Mouse (Mus musculus): ENCODE data around the gene Gck. TPM values are rescaled to one million over a fixed set of nuclear protein-coding genes. Genes with fewer than 3 reads are reported as not detected.
A peak's percentile ranks its signal among the peaks of the same experiment; 100 is the strongest.

Gck gene
- polyA plus RNA-seq, 1 experiment from 2014 or later, result 7.7 TPM

DNA sequence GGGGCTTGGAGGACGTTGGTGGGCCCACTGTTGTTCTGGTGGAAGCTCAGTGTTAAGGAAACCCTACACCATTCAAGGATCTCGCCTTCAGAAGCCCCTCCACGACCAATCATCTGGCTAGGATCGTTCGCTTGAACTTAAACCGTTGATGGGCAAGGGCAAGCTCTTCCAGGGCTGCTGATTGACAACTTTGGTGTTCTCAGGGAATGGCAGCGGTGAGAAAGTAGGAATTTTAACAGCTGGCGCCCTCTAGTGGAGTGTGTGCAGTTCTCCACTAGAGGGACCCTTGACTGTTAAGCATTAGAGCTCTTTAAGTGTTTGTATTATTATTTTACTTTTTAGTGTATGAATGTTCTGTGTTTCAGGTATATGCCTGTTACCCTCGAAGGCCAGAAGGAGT, 63.7 kb downstream of the Gck start:
- Histone ChIP-seq H3K27me3 (no peaks in the 10 kb centered on the region), H3K36me3 (no peaks in the 10 kb centered on the region), H3K27ac (replicated peaks) (no peak overlapping the region; the same call in 1 of the 2 replicates), H3K4me3 (no peak overlapping the region), H3K9ac (replicated peaks) (no peak overlapping the region), H3K9me3 (no peaks in the 10 kb centered on the region), H3K4me1 (0 out of 2 replicates have a peak, but pooled peaks cover 14% of the 10 kb centered on the region), H3K4me2 (replicated peaks) (no peak overlapping the region)
- 16% methylated on average over 9 of the region's 9 CpGs for WGBS
- 0 out of 2 replicates have a peak, but pooled peaks have one; percentile 49 for ATAC-seq (replicated peaks)

DNA sequence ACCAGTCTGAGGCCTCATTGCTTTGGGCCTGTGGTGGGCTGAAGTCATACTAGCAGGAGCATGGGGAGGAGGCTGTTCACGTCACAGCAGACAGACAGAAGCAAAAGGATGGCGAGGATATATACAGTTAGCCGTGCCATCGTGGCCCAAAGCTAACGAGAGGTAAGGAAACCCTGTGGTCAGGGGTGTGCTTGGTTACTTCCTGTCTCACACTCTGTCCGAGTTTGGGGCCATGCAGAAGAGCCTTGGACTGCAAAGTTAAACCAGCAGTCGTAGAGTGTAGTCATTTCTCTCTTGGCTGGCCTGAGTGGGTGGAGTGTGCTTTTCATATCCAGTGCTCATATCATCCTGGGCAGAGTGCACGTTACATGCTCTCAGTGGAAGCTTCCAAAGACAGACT, 67.4 kb downstream of the Gck start:
- H3K27me3 ChIP-seq, result no peaks in the 10 kb centered on the region
- 84% methylated on average over 8 of the region's 8 CpGs for WGBS
- H3K9me3 ChIP-seq, result no peaks in the 10 kb centered on the region
- no peaks in the 10 kb centered on the region for H3K36me3 ChIP-seq
- no peak for ATAC-seq (replicated peaks)
- no peak overlapping the region for H3K4me2 ChIP-seq (replicated peaks)
- H3K4me1 ChIP-seq, result peaks cover 22% of the 10 kb centered on the region
- no peak overlapping the region for H3K27ac ChIP-seq (replicated peaks)
- H3K9ac ChIP-seq (replicated peaks), result no peak overlapping the region
- H3K4me3 ChIP-seq, result no peak overlapping the region

DNA sequence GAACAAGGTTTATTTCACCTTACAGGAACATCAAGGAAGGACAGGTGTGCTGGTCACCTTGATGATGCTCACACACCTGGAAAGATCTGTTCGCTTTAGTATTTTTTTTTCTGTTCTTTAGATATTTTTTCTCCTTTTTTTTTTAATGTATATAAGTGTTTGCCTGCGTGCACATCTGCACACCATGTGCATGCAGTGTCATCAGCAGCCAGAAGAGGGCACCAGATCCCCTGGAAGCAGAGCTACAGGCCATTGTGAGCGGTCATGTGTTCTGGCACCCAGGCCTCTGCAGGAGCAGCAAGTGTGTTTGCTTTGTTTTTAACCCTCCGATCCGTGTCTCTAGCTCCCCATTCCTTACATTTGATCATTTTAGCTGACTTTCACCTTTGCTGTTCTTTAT, 70.0 kb downstream of the Gck start:
- ATAC-seq (replicated peaks), result no peak
- Histone ChIP-seq H3K9ac (replicated peaks) (no peak overlapping the region), H3K4me3 (no peak overlapping the region), H3K4me1 (peaks cover 25% of the 10 kb centered on the region), H3K27me3 (no peaks in the 10 kb centered on the region), H3K4me2 (replicated peaks) (no peak overlapping the region), H3K9me3 (no peaks in the 10 kb centered on the region), H3K27ac (replicated peaks) (no peak overlapping the region), H3K36me3 (0 out of 2 replicates have a peak, but pooled peaks cover 3% of the 10 kb centered on the region)
- 49% methylated on average over 5 of the region's 5 CpGs for WGBS

DNA sequence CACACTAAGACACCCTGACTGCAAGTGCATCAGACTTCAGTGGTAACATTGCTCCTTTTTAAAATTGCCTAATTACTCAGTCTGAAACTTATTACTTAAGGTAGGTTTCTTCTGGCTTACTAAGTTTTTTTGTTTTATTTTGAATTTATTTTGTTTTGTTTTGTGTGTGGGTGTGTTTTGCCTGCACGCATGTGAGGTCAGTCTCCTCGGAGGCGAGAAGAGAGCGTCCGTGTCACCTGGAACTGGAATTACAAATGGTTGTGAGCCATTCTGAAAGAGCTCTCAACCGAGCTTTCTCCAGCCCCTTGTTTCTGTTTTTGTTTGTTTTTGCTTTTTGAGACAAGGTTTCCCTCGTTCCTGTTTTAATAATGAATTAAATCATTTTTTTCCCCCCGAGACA, 71.2 kb downstream of the Gck start:
- peak overlapping the region; percentile 78 for H3K4me3 ChIP-seq
- peaks cover 10% of the 10 kb centered on the region; the same call in 1 of the 2 replicates for H3K36me3 ChIP-seq
- peaks cover 25% of the 10 kb centered on the region for H3K4me1 ChIP-seq
- H3K9ac ChIP-seq (replicated peaks), result peak overlapping the region; percentile 60
- WGBS, result 37% methylated on average over 8 of the region's 8 CpGs
- no peak for ATAC-seq (replicated peaks)
- H3K27me3 ChIP-seq, result no peaks in the 10 kb centered on the region
- H3K9me3 ChIP-seq, result no peaks in the 10 kb centered on the region
- H3K27ac ChIP-seq (replicated peaks), result peak overlapping the region; percentile 85
- H3K4me2 ChIP-seq (replicated peaks), result peak overlapping the region; percentile 63

DNA sequence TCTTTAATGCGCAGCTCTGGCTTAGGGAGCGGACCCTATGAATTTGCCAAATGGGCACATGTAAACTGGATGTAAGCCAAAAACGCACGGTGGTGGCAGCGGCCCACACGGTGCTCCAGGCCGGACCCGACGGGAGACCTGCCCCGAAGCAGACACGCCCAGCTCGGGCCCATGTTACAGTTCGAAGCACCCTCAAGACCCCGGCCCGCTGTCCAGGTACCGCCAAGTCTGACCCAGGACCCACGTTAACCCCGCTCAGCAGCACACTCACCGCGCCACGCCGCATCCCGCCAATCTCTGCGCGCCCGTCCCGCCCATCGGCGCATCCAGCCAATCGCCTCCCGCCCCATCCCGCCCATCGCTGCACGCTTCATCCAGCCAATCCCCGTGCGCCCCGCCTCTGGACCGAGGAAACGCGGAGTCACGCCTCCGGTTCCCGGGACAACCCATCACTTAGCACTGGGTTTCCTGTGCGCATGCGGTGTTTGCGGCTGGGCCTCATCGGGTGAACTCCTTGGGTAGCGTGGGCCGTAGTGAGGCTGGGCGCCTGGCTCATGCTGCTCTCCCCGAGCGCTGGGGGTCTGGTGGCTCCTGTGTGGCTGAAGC, 71.9 kb downstream of the Gck start, which contains the start of gene Pold2:
Gene Pold2 (minus strand): TSS at position 372 of the 606 bp plus-strand sequence.
- Histone ChIP-seq H3K36me3 (peaks cover 10% of the 10 kb centered on the region; the same call in 1 of the 2 replicates), H3K4me1 (peaks cover 25% of the 10 kb centered on the region), H3K27ac (replicated peaks) (peak within 1 kb of the TSS; percentile 85), H3K4me2 (replicated peaks) (peak within 1 kb of the TSS; percentile 63), H3K27me3 (no peaks in the 10 kb centered on the region), H3K9me3 (no peaks in the 10 kb centered on the region), H3K9ac (replicated peaks) (peak within 1 kb of the TSS; percentile 60), H3K4me3 (peak within 1 kb of the TSS; percentile 78)
- peak; percentile 99 for ATAC-seq (replicated peaks)
- under 1% methylated on average over 52 of the region's 52 CpGs for whole genome bisulfite sequencing

DNA sequence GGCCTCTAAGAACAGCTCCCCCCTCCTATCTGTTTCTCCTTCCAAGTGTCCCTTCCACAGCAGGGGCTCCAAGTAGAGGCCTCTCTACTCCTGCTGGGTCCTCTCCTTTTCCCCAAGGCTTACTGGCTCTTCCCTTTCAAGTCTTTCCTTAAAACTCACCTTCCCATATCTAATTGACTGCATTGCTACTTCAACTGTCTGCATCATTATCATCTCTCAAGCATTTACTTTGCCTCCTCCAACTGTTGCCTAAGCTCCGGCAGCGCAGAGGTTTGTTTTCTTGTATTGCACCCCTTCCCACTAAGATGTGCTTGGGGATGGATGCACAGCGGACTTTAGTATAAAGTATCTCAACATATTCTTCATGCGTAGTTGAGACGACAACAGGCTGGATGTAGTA, 72.5 kb downstream of the Gck start:
- peak overlapping the region; percentile 78 for H3K4me3 ChIP-seq
- H3K9me3 ChIP-seq, result no peaks in the 10 kb centered on the region
- H3K36me3 ChIP-seq, result peaks cover 16% of the 10 kb centered on the region
- H3K4me2 ChIP-seq (replicated peaks), result peak overlapping the region; percentile 63
- peaks cover 25% of the 10 kb centered on the region for H3K4me1 ChIP-seq
- peak overlapping the region; percentile 59 for H3K9ac ChIP-seq (replicated peaks)
- no peak for ATAC-seq (replicated peaks)
- H3K27ac ChIP-seq (replicated peaks), result no peak overlapping the region
- WGBS, result 4% methylated on average over 5 of the region's 5 CpGs
- H3K27me3 ChIP-seq, result no peaks in the 10 kb centered on the region

DNA sequence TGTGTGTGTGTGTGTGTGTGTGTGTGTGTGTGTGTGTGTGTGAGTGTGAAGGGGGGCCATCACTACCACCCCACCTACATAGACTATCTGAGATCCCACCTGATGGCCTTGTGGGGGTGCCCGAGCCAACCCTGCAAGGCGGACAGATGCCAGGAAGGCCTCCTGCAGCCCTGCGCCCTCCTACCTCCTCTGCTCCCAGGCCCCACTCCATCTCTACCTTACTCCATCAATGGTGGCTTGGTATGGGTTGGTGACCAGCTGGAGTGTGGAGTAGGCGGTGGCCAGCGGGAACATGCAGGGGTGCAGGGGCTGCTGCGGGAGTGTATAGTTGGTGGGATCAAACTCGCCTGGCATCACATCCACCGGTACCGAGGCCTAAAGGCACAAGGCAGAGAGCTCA, 76.7 kb downstream of the Gck start:
- no peak overlapping the region for H3K27ac ChIP-seq (replicated peaks)
- no peak overlapping the region for H3K9ac ChIP-seq (replicated peaks)
- H3K27me3 ChIP-seq, result no peaks in the 10 kb centered on the region
- H3K4me1 ChIP-seq, result peaks cover 17% of the 10 kb centered on the region
- ATAC-seq (replicated peaks), result no peak
- no peak overlapping the region for H3K4me2 ChIP-seq (replicated peaks)
- H3K9me3 ChIP-seq, result no peaks in the 10 kb centered on the region
- H3K4me3 ChIP-seq, result no peak overlapping the region
- WGBS, result 97% methylated on average over 9 of the region's 9 CpGs
- H3K36me3 ChIP-seq, result peaks cover 26% of the 10 kb centered on the region

DNA sequence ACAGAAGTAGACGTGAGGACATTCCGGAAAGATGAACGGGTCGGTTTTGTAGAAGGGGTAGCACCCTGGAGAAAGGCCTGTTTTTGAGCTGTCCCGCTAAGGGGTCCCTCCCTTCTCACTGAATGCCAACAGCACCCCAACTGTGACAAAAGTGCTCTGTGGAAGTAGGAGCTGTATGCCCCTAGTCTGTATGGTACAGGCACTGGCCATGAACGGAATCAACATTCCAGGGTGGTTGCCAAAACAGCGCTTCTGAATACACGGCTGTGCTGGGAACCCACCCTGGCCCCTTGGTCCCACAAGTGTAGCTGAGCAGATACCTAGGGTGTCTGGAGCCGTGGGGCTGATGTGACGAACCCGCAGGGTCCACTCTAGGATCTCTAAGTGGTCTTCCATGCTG, 77.2 kb downstream of the Gck start:
- Histone ChIP-seq H3K4me2 (replicated peaks) (no peak overlapping the region), H3K9ac (replicated peaks) (no peak overlapping the region), H3K27me3 (no peaks in the 10 kb centered on the region), H3K4me3 (no peak overlapping the region), H3K9me3 (no peaks in the 10 kb centered on the region), H3K36me3 (peaks cover 26% of the 10 kb centered on the region), H3K4me1 (peaks cover 17% of the 10 kb centered on the region), H3K27ac (replicated peaks) (no peak overlapping the region)
- WGBS, result 96% methylated on average over 11 of the region's 11 CpGs
- ATAC-seq (replicated peaks), result no peak

DNA sequence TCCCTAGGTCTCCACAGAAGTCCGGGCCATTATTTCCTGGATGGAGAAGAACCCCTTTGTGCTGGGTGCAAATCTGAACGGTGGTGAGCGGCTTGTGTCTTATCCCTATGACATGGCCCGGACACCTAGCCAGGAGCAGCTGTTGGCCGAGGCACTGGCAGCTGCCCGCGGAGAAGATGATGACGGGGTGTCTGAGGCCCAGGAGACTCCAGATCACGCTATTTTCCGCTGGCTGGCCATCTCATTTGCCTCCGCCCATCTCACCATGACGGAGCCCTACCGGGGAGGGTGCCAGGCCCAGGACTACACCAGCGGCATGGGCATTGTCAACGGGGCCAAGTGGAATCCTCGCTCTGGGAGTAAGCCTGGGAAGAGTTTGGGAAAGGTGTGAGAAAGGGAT, 79.8 kb downstream of the Gck start:
- Histone ChIP-seq H3K27ac (replicated peaks) (no peak overlapping the region), H3K4me1 (no peaks in the 10 kb centered on the region), H3K36me3 (peaks cover 25% of the 10 kb centered on the region), H3K4me2 (replicated peaks) (no peak overlapping the region), H3K27me3 (no peaks in the 10 kb centered on the region), H3K4me3 (no peak overlapping the region), H3K9ac (replicated peaks) (no peak overlapping the region), H3K9me3 (no peaks in the 10 kb centered on the region)
- 90% methylated on average over 16 of the region's 16 CpGs for WGBS
- no peak for ATAC-seq (replicated peaks)

DNA sequence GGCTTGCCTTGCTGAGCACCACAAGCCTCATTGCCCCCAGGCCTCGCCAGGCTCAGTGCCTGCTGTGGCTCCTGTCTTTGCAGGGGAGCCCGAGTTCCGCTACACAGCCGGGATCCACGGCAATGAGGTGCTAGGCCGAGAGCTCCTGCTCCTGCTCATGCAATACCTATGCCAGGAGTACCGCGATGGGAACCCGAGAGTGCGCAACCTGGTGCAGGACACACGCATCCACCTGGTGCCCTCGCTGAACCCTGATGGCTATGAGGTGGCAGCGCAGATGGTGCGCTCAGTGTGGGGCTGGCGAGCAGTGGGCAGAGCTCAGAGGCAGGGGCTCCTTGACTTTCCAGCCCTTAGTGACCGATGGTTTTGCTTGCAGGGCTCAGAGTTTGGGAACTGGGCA, 80.5 kb downstream of the Gck start:
- Histone ChIP-seq H3K4me2 (replicated peaks) (no peak overlapping the region), H3K4me1 (no peaks in the 10 kb centered on the region), H3K36me3 (peaks cover 19% of the 10 kb centered on the region), H3K9me3 (no peaks in the 10 kb centered on the region), H3K27me3 (no peaks in the 10 kb centered on the region), H3K27ac (replicated peaks) (no peak overlapping the region), H3K4me3 (no peak overlapping the region), H3K9ac (replicated peaks) (no peak overlapping the region)
- 94% methylated on average over 16 of the region's 16 CpGs for WGBS
- ATAC-seq (replicated peaks), result no peak

DNA sequence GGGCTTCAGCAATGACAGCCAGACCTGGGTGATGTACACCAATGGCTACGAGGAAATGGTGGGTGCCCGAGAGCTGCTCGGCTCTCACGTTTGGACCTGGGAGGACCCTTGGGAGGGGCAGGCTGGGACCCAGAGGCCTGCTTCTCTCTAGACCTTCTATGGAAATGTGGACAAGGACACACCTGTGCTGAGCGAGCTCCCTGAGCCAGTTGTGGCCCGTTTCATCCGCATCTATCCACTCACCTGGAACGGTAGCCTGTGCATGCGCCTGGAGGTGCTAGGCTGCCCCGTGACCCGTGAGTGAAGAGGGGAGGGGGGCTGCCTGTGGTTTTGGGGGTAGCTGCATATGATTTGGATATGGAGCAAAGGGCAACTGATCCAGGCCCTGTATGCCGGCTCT, 81.6 kb downstream of the Gck start:
- no peak overlapping the region for H3K9ac ChIP-seq (replicated peaks)
- no peak for ATAC-seq (replicated peaks)
- H3K27me3 ChIP-seq, result no peaks in the 10 kb centered on the region
- H3K4me1 ChIP-seq, result no peaks in the 10 kb centered on the region
- H3K4me3 ChIP-seq, result no peak overlapping the region
- 92% methylated on average over 12 of the region's 12 CpGs for WGBS
- peaks cover 16% of the 10 kb centered on the region for H3K36me3 ChIP-seq
- no peak overlapping the region for H3K4me2 ChIP-seq (replicated peaks)
- H3K27ac ChIP-seq (replicated peaks), result no peak overlapping the region
- no peaks in the 10 kb centered on the region for H3K9me3 ChIP-seq

DNA sequence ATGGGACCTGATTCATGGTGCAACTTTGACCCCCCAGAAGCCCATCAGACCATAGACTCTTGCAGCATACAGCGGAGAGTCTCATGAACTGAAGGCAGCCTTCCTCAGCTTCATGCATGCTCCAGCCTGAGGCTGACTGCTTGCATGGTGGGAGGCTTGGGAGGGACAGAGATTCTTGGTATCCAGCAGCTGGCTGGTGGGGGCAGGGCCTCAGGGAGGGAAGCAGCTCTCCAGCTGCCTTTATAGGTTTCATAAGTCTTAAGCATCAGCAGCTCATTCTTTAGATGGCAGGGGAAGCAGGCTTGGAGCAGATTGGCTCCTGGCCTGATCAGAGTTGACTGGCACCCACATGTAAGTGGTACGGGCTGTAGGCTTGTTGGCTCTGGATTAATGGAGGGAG, 82.7 kb downstream of the Gck start:
- ATAC-seq (replicated peaks), result no peak
- 87% methylated on average over 2 of the region's 2 CpGs for WGBS
- H3K4me1 ChIP-seq, result no peaks in the 10 kb centered on the region
- no peak overlapping the region for H3K4me3 ChIP-seq
- no peak overlapping the region for H3K27ac ChIP-seq (replicated peaks)
- H3K36me3 ChIP-seq, result peaks cover 8% of the 10 kb centered on the region
- H3K27me3 ChIP-seq, result peaks cover 9% of the 10 kb centered on the region
- H3K4me2 ChIP-seq (replicated peaks), result no peak overlapping the region
- H3K9ac ChIP-seq (replicated peaks), result no peak overlapping the region
- H3K9me3 ChIP-seq, result no peaks in the 10 kb centered on the region
